Mouse (Mus musculus): ENCODE data around the gene Carmil1. TPM values are rescaled to one million over a fixed set of nuclear protein-coding genes. Genes with fewer than 3 reads are reported as not detected.

Carmil1 gene
- 10 to 100 TPM; 39.0 to 50.9 (median 43.6) TPM for total RNA-seq (2022)

DNA sequence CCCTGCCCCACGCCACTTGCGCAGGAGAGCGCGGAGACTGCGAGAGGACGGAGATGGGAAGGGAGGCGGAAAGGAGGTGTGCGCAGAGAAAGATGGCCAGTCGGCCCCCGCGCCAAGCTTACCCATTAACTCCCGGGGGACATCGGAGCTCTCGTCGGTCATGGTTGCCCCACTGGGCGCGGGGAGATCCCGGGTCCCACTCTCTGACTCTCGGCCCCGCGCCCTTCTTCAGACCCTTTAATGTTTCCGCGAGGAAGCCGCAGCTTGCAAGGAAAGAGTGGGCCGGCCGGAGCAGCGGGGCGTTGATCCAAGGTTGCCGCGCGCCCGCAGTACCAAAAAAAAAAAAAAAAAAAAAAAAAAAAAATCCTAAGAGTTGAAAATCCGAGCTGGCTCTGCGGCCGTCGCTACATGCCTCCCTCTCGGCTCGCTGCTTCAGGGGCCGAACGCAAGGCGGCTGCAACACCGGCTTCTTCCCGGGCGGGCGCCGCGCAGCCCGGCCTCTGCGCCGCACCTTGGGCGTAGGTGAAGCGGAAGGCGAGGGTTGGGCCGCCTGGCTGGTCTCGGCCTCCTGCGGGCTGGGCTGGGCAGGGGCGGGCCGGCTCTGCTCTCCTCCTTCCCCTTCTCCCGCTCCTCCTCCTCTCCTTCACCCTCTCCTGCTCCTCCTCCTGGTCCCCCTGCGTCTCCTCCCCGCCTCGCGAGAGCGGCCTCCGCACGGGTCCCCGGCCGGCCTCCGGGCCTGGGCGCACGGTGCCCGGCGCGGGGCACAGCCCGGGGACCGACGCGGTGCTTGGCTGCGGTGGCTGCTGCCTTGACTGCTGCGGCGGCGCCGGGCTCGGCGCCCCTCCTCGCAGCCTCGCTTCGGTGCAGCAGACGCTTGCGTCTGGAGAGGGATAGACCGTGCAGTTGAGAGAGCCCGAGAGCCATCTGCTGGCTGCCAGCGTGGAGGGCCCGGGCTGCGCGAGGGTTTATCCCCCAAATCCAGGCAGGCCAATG lies at the start of gene Carmil1:
TSS of gene Carmil1 (minus strand) at position 357 of the 993 bp plus-strand sequence.
- DNase-seq (ENCODE audit: low spot score in 2 of 2): peak; percentile 82 to 88

DNA sequence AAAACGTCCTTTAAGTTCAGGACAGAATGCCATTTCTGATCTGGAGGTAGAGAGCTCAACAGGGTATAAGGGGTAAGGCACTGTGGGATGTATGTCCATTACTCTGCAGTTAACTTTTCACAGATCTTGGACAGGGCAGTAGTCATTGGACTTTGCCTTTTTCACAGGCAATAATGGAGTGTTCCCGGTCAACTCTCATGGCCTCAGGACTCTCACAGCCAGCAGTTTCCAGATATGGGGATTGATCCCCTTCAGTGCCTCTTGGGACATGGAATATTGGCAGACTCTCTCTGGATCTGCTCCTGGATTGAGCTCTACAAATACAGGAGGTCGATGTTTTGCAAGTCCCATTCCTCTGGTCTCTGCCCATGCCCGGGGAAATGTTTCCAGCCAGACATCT lies 49.5 kb upstream of the Carmil1 start:
- no peak for DNase-seq (ENCODE audit: low spot score in 2 of 2)

GRCm38 (mm10) chr13:24328036-24328817 lies 47.6 kb upstream of the Carmil1 start:
- DNase-seq (ENCODE audit: low spot score in 2 of 2): no peak

DNA sequence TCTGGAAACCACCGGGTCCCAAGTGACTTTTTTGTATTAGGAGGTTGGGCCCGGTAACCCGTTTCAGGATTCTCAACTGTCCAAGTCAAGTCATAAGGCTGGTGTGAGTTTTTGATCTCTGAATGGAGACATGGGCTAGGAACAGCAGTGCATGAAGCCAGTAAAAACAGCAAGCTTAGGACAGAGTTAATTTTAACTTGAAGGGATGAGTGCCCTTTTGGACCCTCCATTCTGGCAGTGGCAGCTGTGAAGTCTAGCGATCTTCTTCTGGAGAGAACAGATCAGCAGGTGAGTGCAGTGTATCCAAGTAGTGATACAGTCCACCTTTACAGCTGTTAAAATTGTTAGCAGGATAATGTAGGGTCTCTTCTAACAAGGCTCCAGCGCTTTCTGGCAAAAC lies 46.6 kb upstream of the Carmil1 start, which contains the start of gene Cmah:
TSS of gene Cmah (plus strand) at position 204 of the 400 bp plus-strand sequence.
- no peak for DNase-seq (ENCODE audit: low spot score in 2 of 2)

- no peak for DNase-seq (ENCODE audit: low spot score in 2 of 2)
These were observed 40.7 kb upstream of the Carmil1 start for GRCm38 (mm10) chr13:24321313-24321712.

- no peak for DNase-seq (ENCODE audit: low spot score in 2 of 2)
These were observed 38.0 kb upstream of the Carmil1 start for GRCm38 (mm10) chr13:24318618-24319017.

GRCm38 (mm10) chr13:24316563-24316962 lies 36.0 kb upstream of the Carmil1 start:
- DNase-seq (ENCODE audit: low spot score in 2 of 2): no peak

DNA sequence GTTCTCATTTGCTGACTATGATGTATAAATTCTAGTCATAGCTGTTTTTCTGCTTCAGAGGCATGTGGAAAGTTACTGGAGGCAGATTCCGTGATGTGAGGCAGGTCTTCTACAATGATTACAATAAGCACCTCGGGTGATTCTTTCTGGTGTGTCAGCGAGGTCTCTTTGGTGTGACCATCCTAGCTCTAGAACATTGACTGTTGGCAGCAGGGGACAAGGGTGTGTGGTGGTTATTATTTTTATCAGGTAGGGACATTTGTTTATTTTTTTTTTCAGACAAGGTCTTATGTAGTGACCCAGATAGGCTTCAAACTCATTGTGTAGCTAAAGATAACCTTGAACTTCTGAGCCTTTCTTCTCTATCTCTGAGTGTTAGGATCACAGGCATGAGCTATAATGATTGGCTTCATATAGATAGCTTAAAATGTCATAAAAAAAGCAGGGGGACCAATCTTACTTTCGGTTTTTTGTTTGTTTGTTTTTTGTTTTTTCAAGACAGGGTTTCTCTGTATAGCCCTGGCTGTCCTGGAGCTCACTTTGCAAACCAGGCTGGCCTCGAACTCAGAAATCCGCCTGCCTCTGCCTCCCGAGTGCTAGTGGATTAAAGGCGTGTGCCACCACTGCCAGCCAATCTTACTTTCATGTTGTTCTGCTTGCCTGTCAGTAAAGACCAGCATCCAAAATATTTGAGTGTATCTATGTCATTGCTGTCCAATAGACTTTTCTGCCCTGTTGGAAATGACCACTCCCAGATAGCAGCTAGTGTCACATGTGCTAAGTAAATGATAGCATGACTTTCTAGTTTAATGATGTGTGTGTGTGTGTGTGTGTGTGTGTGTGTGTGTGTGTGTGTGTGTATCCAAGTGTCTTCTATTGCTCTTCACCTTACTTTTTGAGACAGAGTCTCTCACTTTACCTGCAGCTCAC lies 30.7 kb upstream of the Carmil1 start:
- no peak for DNase-seq (ENCODE audit: low spot score in 2 of 2)

GRCm38 (mm10) chr13:24306248-24306647 lies 25.7 kb upstream of the Carmil1 start:
- no peak for DNase-seq (ENCODE audit: low spot score in 2 of 2)

GRCm38 (mm10) chr13:24305486-24305885 lies 24.9 kb upstream of the Carmil1 start:
- no peak for DNase-seq (ENCODE audit: low spot score in 2 of 2)

DNA sequence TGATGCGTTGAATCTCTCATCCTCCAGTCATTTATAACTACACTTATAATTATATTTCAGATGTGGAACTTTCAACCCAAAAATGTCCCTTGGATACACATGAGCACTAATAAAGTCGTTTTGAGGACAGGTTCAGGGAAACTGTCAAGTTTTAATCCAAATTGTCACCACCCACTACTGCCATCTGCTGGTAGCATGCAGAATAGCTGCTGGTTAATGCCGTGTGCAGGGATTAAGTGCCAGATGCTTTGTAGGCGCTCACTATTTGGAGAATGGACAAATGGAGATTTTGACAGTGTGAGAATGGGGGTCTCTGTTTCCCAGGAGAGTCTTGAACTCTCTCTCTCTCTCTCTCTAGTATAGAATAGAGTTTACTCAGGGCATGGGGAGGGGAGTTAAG lies 16.7 kb upstream of the Carmil1 start:
- peak in 1 of 2 experiments; percentile 30 for DNase-seq (ENCODE audit: low spot score in 2 of 2)

DNA sequence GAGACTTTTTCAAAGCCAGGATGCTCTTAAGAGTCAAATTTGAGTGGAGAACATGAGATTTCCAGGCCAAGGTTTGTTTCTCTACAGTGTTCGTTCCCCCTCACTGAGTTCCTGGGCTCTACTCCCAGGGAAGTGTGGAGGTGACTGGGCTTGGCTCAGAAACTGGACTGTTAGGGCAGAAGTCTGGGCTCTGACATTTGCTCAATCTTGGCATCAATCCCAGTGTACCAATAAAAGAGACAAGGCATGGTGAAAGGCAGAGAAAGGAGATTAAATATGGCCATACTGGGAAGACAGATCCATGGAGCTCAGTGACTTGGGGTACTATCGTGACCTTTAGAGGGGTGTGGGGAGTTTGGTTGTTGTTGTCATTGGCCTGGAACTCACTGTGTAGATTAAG lies 6.8 kb upstream of the Carmil1 start:
- no peak for DNase-seq (ENCODE audit: low spot score in 2 of 2)

GRCm38 (mm10) chr13:24279762-24280438 lies 695 bp downstream of the Carmil1 start:
- no peak for DNase-seq (ENCODE audit: low spot score in 2 of 2)

DNA sequence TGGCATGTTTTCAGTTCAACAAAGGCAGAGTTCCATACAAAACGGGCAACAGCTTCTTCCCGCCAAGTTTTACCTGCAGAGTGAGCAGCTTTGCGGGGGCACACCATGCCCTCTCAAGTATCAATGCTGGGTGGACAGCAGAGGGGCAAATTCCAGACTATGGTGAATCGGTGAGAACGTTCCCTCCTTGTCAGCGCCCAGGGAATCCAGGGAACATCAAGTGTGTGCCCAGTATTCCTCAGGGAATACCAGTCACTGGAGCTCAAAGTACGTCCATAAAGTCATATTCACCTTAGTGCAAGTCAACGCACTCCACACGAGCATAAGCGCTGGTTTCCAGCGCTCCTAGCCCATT lies 1.2 kb downstream of the Carmil1 start:
- DNase-seq (ENCODE audit: low spot score in 2 of 2): no peak

- no peak for DNase-seq (ENCODE audit: low spot score in 2 of 2)
These were observed 7.7 kb downstream of the Carmil1 start for GRCm38 (mm10) chr13:24272740-24273377.

GRCm38 (mm10) chr13:24269100-24269465 lies 11.5 kb downstream of the Carmil1 start:
- no peak for DNase-seq (ENCODE audit: low spot score in 2 of 2)

DNA sequence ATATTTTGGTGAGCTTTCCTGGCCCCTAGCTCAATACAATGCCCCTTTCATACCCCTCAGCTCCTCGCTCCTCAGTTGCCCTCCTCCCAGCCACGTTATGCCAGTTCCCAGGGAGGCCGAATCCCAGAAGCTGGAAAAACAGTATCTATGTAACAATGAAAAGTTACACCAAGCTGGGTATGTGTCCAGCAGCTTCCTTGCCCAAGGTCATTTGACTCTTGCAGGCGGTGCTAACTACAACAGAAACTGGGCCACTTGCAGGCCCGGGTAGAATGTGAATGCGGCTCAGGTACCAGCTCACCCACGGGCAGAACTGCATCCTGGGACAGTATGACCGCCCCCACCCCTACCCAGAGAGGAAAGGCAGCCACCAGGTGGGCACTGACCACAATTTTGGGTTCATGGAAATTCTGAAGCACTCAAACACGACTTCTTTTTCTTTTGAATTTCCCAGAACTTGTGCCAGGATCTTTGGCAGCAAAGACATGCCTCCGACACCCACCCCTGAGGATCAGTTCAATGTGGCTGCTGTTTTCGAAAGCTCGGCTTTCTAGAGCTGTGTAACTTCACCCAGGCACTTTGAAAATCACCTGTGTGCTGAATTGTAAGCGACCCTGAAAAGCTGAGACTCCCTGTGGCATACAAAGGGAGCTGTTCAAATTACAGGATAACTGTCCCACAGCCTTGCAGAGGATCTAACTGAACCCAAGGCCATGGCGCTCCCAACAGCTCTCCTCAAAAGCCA lies 12.1 kb downstream of the Carmil1 start:
- no peak for DNase-seq (ENCODE audit: low spot score in 2 of 2)

- DNase-seq (ENCODE audit: low spot score in 2 of 2): no peak
These were observed 15.8 kb downstream of the Carmil1 start for GRCm38 (mm10) chr13:24264760-24265159.

DNA sequence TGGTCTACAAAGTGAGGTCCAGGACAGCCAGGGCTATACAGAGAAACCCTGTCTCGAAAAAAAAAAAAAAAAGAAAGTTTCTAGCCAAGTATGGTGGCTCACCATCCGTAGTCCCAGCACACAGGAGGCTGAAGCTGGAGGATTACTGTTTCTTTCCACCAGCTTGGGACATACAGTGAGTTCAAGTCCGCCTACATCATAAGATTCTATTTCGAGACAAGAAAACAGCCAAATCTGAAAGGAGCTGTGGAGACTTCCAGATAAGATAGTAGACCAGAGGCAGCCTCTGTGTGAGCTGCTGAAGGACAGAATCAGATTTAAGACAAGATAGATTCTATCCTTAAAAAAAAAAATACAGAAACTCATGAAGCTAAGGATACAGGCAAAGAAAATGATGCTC lies 17.0 kb downstream of the Carmil1 start:
- DNase-seq (ENCODE audit: low spot score in 2 of 2): no peak

Measured in layer of hippocampus, adult 8-10 months (tissue).